Mouse (Mus musculus) large intestine, adult 2 months (tissue): Measurements from ENCODE around the gene Irx4. TPM values are rescaled to one million over a fixed set of nuclear protein-coding genes. Genes with fewer than 3 reads are reported as not detected.

Source experiments
- DNase-seq: peaks from one replicate; pipeline ENCODE4 v3.0.0-alpha.2; 2012; ENCODE audit warnings: low read depth, low spot score
- WGBS: fragments of 180-500 bp; shearing (Covaris S2); methylation state at CpG from one replicate; pipeline ENCODE4 v1.1.7; 2018; 5-methylcytosine and 5-hydroxymethylcytosine counted together
- polyA plus RNA-seq: library from polyadenylated mRNA; depleted of rRNA; stranded (reverse); fragments of >200 nt; gene quantifications from 2 replicates; pipeline ENCODE4 v1.2.3, GENCODE M21; 2012; rRNA removed

Gene Irx4
- polyA plus RNA-seq, 1 experiment = 0.52 TPM

DNA sequence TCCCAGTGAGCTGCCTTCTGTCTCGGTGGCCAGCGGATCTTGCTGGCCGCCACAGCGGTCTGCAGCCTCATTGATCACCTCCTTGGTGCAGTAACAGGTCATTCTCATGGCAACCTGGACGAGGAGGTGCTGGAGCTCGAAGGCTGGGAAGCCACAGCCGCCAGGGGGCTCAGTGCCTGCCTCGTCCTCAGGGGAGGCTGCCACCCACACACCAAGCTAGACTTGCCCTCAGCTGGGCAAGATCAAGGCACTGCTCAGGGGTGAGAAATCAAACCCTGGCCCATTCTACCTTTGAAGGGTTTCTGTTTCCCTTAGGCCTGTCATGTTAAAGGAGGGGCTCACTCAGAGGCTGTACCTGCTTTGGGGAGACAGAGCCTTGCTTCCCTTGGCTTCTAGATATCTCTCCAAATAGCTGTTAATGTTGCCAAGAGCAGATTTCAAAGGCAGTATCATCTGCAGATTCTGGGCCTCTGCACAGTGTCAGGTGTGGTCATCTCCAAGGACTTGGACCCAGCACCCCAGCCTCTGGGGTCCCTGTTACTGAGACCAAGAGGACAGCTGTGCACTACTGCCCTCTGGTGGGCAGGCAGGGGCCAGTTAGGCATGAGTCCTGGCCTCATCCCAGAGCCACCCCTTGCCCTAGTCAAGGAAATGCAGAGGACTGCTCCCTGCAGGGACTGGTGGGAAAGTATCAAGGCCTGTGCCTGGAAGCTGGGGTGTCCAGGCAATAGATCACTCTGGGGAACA is 50.1 kb downstream of the Irx4 start:
- no peak for DNase-seq
- 39% methylated on average over 8 of the region's 8 CpGs for WGBS

Other genes starting within 250 kb of the Irx4 start
- gene Mrpl36, start 68.0 kb downstream of the Irx4 start, polyA plus RNA-seq = 109 TPM in 2 replicates
- 101 and 115 TPM in 2 replicates for gene Ndufs6, start 68.1 kb downstream of the Irx4 start, polyA plus RNA-seq
- gene Lpcat1, start 206.7 kb downstream of the Irx4 start, polyA plus RNA-seq = 8.0 and 10.1 TPM in 2 replicates